Mouse (Mus musculus): Measurements from ENCODE around the gene Pygb.

GRCm38 (mm10) chr2:150787234-150787771, 768 bp downstream of the Pygb start:
- TF ChIP-seq CTCF (IDR thresholded peaks at IDR 0.05; ENCODE audit: control insufficient read depth, insufficient read depth, low read length) (no peak), POLR2A (IDR thresholded peaks at IDR 0.05; ENCODE audit: borderline replicate concordance, control insufficient read depth, low read depth, low read length) (no peak)
